Mouse (Mus musculus): ENCODE data around the gene Mef2a. TPM values are rescaled to one million over a fixed set of nuclear protein-coding genes. Genes with fewer than 3 reads are reported as not detected.

The Mef2a gene
- 45.7 and 69.6 TPM in 2 replicates for polyA plus RNA-seq (2016; fragmentation: Nextera tagmentation; extraction: Ambion mirVana)

DNA sequence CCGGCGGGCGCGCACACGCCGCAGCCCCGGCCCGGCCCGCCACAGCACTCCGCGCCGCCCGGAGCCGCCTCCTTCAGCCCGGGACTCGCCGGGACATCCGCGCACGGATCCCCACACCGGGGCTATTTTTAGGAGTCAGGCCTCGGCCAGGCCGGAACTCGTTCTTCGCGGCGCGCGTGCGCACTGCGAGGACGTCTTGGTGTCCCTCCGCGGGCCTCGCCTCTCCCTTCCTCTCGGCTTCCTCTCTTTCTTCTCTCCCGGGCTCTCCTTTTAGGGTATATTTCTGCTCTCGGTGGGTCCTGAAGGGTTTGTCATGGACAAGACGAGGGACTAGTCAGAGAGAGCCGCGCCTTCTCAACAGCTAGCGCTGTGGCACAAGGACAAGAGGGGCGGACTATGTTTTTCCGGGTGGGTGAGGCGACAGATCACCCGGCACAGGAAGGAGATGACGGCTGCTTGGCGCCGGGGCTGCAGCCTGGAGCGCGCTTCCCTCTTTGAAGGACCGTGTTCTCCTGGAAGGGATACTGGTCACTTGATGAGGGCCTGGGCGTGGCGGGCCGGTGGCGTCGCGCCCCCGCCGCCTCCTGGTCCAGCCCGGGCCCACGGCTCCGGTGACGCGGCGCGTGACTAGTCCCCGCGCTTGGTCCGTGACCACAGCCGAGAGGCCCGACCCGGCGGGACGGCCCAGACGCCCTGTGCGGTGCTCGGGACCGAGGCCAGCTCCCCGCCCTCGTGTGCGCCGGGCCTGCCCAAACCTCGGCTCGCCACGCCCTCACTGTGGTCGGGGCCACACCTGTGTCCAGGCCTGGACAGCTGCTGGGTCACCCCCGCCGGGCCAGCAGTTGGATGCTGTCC lies at the start of gene Mef2a:
Gene Mef2a (minus strand): TSS at position 130 of the 855 bp plus-strand sequence.
- under 1% methylated on average over 87 of the region's 89 CpGs for WGBS
- Histone ChIP-seq H3K4me1 (peaks cover 36% of the 10 kb centered on the region), H3K36me3 (no peaks in the 10 kb centered on the region), H3K27me3 (ENCODE audit: insufficient read depth, poor library complexity, severe bottlenecking) (no peaks in the 10 kb centered on the region), H3K27ac (peak within 1 kb of the TSS; percentile 100), H3K9me3 (no peaks in the 10 kb centered on the region), H3K4me3 (peak within 1 kb of the TSS; percentile 97)
- DNase-seq (ENCODE audit: low spot score) = peak; percentile 97

GRCm38 (mm10) chr7:67421476-67422186 lies 49.0 kb upstream of the Mef2a start:
- 34% methylated on average over 12 of the region's 12 CpGs for WGBS
- H3K36me3 ChIP-seq = no peaks in the 10 kb centered on the region
- DNase-seq (ENCODE audit: low spot score) = peak; percentile 85
- peaks cover 27% of the 10 kb centered on the region for H3K4me1 ChIP-seq
- no peaks in the 10 kb centered on the region for H3K27me3 ChIP-seq (ENCODE audit: insufficient read depth, poor library complexity, severe bottlenecking)
- H3K4me3 ChIP-seq = no peak overlapping the region
- peak overlapping the region; percentile 86 for H3K27ac ChIP-seq
- no peaks in the 10 kb centered on the region for H3K9me3 ChIP-seq

GRCm38 (mm10) chr7:67421088-67421475 lies 48.4 kb upstream of the Mef2a start:
- 55% methylated on average over 3 of the region's 3 CpGs for WGBS

GRCm38 (mm10) chr7:67419591-67420314 lies 47.1 kb upstream of the Mef2a start:
- Histone ChIP-seq H3K27ac (no peak overlapping the region), H3K4me1 (peaks cover 19% of the 10 kb centered on the region), H3K9me3 (no peaks in the 10 kb centered on the region), H3K4me3 (no peak overlapping the region), H3K36me3 (no peaks in the 10 kb centered on the region), H3K27me3 (ENCODE audit: insufficient read depth, poor library complexity, severe bottlenecking) (no peaks in the 10 kb centered on the region)
- no peak for DNase-seq (ENCODE audit: low spot score)
- 82% methylated on average over 17 of the region's 17 CpGs for WGBS

More at GRCm38 (mm10) chr7:67421088-67421475, 48.4 kb upstream of the Mef2a start:
- DNase-seq (ENCODE audit: low spot score) = no peak
- Histone ChIP-seq H3K9me3 (no peaks in the 10 kb centered on the region), H3K4me3 (no peak overlapping the region), H3K36me3 (no peaks in the 10 kb centered on the region), H3K4me1 (peaks cover 27% of the 10 kb centered on the region), H3K27me3 (ENCODE audit: insufficient read depth, poor library complexity, severe bottlenecking) (no peaks in the 10 kb centered on the region), H3K27ac (peak overlapping the region; percentile 86)

GRCm38 (mm10) chr7:67418122-67418521 lies 45.5 kb upstream of the Mef2a start:
- WGBS = 95% methylated on average over 5 of the region's 5 CpGs

DNA sequence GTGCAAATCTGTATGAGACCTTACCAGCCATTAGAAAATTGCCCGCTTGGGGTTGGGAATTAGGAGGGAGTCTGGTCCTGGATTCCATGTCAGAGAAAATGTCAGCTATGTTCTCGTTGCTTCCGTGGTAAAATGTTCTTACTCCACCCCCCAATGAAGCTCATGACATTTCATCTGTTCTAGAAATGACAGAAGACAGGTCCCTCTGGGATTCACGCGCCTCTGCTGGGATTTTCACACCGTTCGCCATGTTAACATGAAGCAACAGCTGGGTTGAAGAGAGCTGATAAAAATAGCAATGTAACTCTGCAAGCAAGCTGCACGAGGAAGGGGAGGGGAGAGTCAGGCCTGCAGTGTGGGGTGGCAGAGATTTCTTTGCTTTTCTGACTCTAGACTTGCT lies 42.1 kb upstream of the Mef2a start:
- Histone ChIP-seq H3K4me3 (no peak overlapping the region), H3K36me3 (no peaks in the 10 kb centered on the region), H3K27ac (peak overlapping the region; percentile 50), H3K27me3 (ENCODE audit: insufficient read depth, poor library complexity, severe bottlenecking) (no peaks in the 10 kb centered on the region), H3K4me1 (0 out of 2 replicates have a peak, but pooled peaks cover 5% of the 10 kb centered on the region), H3K9me3 (no peaks in the 10 kb centered on the region)
- 33% methylated on average over 8 of the region's 8 CpGs for WGBS
- no peak for DNase-seq (ENCODE audit: low spot score)

More at GRCm38 (mm10) chr7:67418122-67418521, 45.5 kb upstream of the Mef2a start:
- Histone ChIP-seq H3K36me3 (no peaks in the 10 kb centered on the region), H3K9me3 (no peaks in the 10 kb centered on the region), H3K4me1 (peaks cover 22% of the 10 kb centered on the region), H3K4me3 (no peak overlapping the region), H3K27ac (no peak overlapping the region), H3K27me3 (ENCODE audit: insufficient read depth, poor library complexity, severe bottlenecking) (no peaks in the 10 kb centered on the region)
- no peak for DNase-seq (ENCODE audit: low spot score)

DNA sequence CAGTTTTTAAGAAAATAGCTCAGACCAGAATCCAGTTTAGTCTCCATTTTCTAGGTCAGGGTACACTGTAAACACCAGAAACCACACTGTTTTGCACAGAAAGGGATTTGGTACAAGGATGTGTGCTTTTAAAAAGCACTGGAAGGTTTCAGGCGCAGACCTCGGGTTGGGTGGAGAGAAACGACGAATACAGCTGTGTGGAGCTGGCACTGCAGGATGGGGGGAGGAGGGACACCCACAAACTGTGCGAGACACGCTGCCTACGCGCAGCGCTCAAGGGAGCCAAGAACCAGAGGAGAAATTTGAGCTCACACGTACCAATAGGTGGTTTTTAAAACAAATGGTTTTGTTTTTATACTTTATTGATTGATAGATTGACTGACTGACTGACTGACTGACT lies 40.0 kb upstream of the Mef2a start:
- H3K4me1 ChIP-seq = 0 out of 2 replicates have a peak, but pooled peaks cover 5% of the 10 kb centered on the region
- DNase-seq (ENCODE audit: low spot score) = no peak
- H3K27me3 ChIP-seq (ENCODE audit: insufficient read depth, poor library complexity, severe bottlenecking) = no peaks in the 10 kb centered on the region
- H3K4me3 ChIP-seq = no peak overlapping the region
- H3K36me3 ChIP-seq = no peaks in the 10 kb centered on the region
- H3K27ac ChIP-seq = no peak overlapping the region
- WGBS = 87% methylated on average over 10 of the region's 10 CpGs
- no peaks in the 10 kb centered on the region for H3K9me3 ChIP-seq

DNA sequence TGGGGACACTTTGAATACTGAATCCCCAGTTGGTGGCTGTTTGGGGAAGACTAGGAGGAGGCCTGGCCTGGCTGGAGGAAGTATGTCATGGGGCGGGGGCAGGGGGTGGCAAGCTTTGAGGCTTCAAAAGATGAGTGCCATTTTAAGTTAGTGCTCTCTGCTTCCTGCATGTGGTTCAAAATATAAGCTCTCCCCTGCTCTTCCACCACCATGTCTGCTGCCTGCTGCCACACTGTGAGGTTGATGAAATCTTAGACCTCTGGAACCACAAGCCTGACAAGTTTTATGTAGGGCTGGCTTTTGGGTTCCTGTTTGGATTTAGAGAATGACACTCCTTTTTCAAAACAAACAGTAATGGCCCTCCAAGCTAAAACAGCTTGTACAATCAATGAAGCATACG lies 34.4 kb upstream of the Mef2a start:
- H3K27me3 ChIP-seq (ENCODE audit: insufficient read depth, poor library complexity, severe bottlenecking) = no peaks in the 10 kb centered on the region
- no peak for DNase-seq (ENCODE audit: low spot score)
- WGBS = 76% methylated on average over 2 of the region's 2 CpGs
- no peak overlapping the region for H3K27ac ChIP-seq
- H3K4me1 ChIP-seq = no peaks in the 10 kb centered on the region
- no peak overlapping the region for H3K4me3 ChIP-seq
- H3K9me3 ChIP-seq = no peaks in the 10 kb centered on the region
- H3K36me3 ChIP-seq = no peaks in the 10 kb centered on the region

DNA sequence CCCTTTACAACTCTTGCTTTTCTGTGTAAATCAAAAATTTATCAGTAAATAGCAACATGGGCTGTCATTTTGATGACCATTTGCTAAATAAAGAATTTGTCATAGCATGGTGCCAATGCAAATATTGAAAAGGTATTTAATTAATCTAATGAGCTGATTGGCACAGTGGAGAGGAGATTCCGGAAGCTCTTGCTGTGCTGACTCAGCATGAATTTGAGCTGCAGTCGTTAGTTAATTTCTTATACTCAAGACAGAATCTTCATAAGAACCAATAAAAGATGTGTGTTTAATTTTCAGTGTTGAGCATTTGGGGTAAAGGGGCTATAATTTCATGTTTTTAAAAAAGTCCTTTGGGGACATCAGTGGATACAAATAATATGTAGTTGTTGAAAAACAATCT lies 31.5 kb upstream of the Mef2a start:
- no peak for DNase-seq (ENCODE audit: low spot score)
- Histone ChIP-seq H3K4me3 (no peak overlapping the region), H3K27me3 (ENCODE audit: insufficient read depth, poor library complexity, severe bottlenecking) (no peaks in the 10 kb centered on the region), H3K4me1 (no peaks in the 10 kb centered on the region), H3K9me3 (no peaks in the 10 kb centered on the region), H3K36me3 (no peaks in the 10 kb centered on the region), H3K27ac (no peak overlapping the region)
- whole genome bisulfite sequencing = 82% methylated on average over 2 of the region's 2 CpGs

GRCm38 (mm10) chr7:67402353-67402752 lies 29.7 kb upstream of the Mef2a start:
- DNase-seq (ENCODE audit: low spot score) = no peak
- no peaks in the 10 kb centered on the region for H3K36me3 ChIP-seq
- WGBS = 68% methylated on average over 7 of the region's 7 CpGs
- no peak overlapping the region for H3K27ac ChIP-seq
- H3K9me3 ChIP-seq = no peaks in the 10 kb centered on the region
- H3K4me3 ChIP-seq = no peak overlapping the region
- H3K4me1 ChIP-seq = no peaks in the 10 kb centered on the region
- H3K27me3 ChIP-seq (ENCODE audit: insufficient read depth, poor library complexity, severe bottlenecking) = no peaks in the 10 kb centered on the region

- no peaks in the 10 kb centered on the region for H3K36me3 ChIP-seq
- no peaks in the 10 kb centered on the region for H3K4me1 ChIP-seq
- no peaks in the 10 kb centered on the region for H3K9me3 ChIP-seq
- no peaks in the 10 kb centered on the region for H3K27me3 ChIP-seq (ENCODE audit: insufficient read depth, poor library complexity, severe bottlenecking)
- no peak overlapping the region for H3K27ac ChIP-seq
- DNase-seq (ENCODE audit: low spot score) = no peak
- H3K4me3 ChIP-seq = no peak overlapping the region
- 42% methylated on average over 5 of the region's 5 CpGs for WGBS
Measured at GRCm38 (mm10) chr7:67401379-67401778, 28.7 kb upstream of the Mef2a start.

GRCm38 (mm10) chr7:67390760-67391159 lies 18.1 kb upstream of the Mef2a start:
- no peak overlapping the region for H3K27ac ChIP-seq
- H3K9me3 ChIP-seq = no peaks in the 10 kb centered on the region
- H3K36me3 ChIP-seq = no peaks in the 10 kb centered on the region
- H3K27me3 ChIP-seq (ENCODE audit: insufficient read depth, poor library complexity, severe bottlenecking) = no peaks in the 10 kb centered on the region
- H3K4me1 ChIP-seq = no peaks in the 10 kb centered on the region
- H3K4me3 ChIP-seq = no peak overlapping the region
- WGBS = 67% methylated on average over 5 of the region's 5 CpGs
- no peak for DNase-seq (ENCODE audit: low spot score)

- DNase-seq (ENCODE audit: low spot score) = no peak
Measured at GRCm38 (mm10) chr7:67390095-67390494, 17.4 kb upstream of the Mef2a start.

More at GRCm38 (mm10) chr7:67390095-67390494, 17.4 kb upstream of the Mef2a start:
- H3K9me3 ChIP-seq = no peaks in the 10 kb centered on the region
- WGBS = 80% methylated on average over 7 of the region's 7 CpGs
- no peaks in the 10 kb centered on the region for H3K36me3 ChIP-seq
- no peak overlapping the region for H3K4me3 ChIP-seq
- no peaks in the 10 kb centered on the region for H3K27me3 ChIP-seq (ENCODE audit: insufficient read depth, poor library complexity, severe bottlenecking)
- H3K27ac ChIP-seq = no peak overlapping the region
- H3K4me1 ChIP-seq = no peaks in the 10 kb centered on the region

All from heart, embryonic 10.5 days (tissue).